Mouse (Mus musculus) spleen, adult 10 weeks (tissue): ENCODE measurements around the gene Gm49391. TPM values are rescaled to one million over a fixed set of nuclear protein-coding genes. Genes with fewer than 3 reads are reported as not detected.

Source experiments
- polyA plus RNA-seq: library from polyadenylated mRNA; stranded (reverse); fragments of 350-450 nt; fragmentation: Illumina TruSeq; extraction: RNeasy Lipid Tissue Mini Kit (QIAGEN cat#74804); gene quantifications from one replicate; pipeline ENCODE4 v1.2.3, GENCODE M21; 2015; ENCODE audit warnings: low replicate concordance; ENCODE audit not compliant: insufficient read depth

The Gm49391 gene
- 23.0 TPM for polyA plus RNA-seq

GRCm38 (mm10) chr13:60936500-60936901, at the start of gene Gm49391, which contains the start of gene Ctla2a:
Gene Gm49391 (minus strand): TSS chr13:60936571.
Gene Ctla2a (minus strand): TSS chr13:60936625.

GRCm38 (mm10) chr13:60941884-60942283, 5.5 kb upstream of the Gm49391 start, which contains the start of gene Tpbpa:
Gene Tpbpa (minus strand): TSS chr13:60941984.

GRCm38 (mm10) chr13:60935490-60935889, 881 bp downstream of the Gm49391 start, which contains the start of gene Gm49393:
Gene Gm49393 (minus strand): TSS chr13:60935590.

GRCm38 (mm10) chr13:60904780-60905179, 31.6 kb downstream of the Gm49391 start, which contains the start of gene Tpbpb:
Gene Tpbpb (minus strand): TSS chr13:60904880.

GRCm38 (mm10) chr13:60897328-60897727, 39.0 kb downstream of the Gm49391 start, which contains the start of gene Ctla2b:
Gene Ctla2b (minus strand): TSS chr13:60897447.

GRCm38 (mm10) chr13:60896794-60897193, 39.6 kb downstream of the Gm49391 start, which contains the start of gene Gm49392:
Gene Gm49392 (minus strand): TSS chr13:60896894.

GRCm38 (mm10) chr13:60864281-60864680, 72.1 kb downstream of the Gm49391 start, which contains the start of gene 4930486L24Rik:
Gene 4930486L24Rik (minus strand): TSS chr13:60864475.

Other genes starting within 250 kb of the Gm49391 start
- not detected for gene BC051665, start 150.2 kb downstream of the Gm49391 start, polyA plus RNA-seq
- gene Ctsll3, start 133.7 kb downstream of the Gm49391 start, polyA plus RNA-seq = not detected
- gene 4930486L24Rik, start 72.1 kb downstream of the Gm49391 start, polyA plus RNA-seq = 9.9 TPM
- not detected for gene Gm49392, start 39.7 kb downstream of the Gm49391 start, polyA plus RNA-seq
- gene Ctla2b, start 39.1 kb downstream of the Gm49391 start, polyA plus RNA-seq = 24.1 TPM
- gene Tpbpb, start 31.7 kb downstream of the Gm49391 start, polyA plus RNA-seq = not detected
- 4.1 TPM for gene Gm49393, start 981 bp downstream of the Gm49391 start, polyA plus RNA-seq
- 181 TPM for gene Ctla2a, start 54 bp upstream of the Gm49391 start, polyA plus RNA-seq
- gene Tpbpa, start 5.4 kb upstream of the Gm49391 start, polyA plus RNA-seq = not detected
- not detected for gene Ctsj, start 69.4 kb upstream of the Gm49391 start, polyA plus RNA-seq
- gene Ctsq, start 104.1 kb upstream of the Gm49391 start, polyA plus RNA-seq = not detected
- not detected for gene Ctsr, start 227.7 kb upstream of the Gm49391 start, polyA plus RNA-seq